In genomic region chr13:54687096-54687495, GRCm38 (mm10) we compare ENCODE assay signal across 9 mouse cellular contexts. TPM values are rescaled to one million over a fixed set of nuclear protein-coding genes. Genes with fewer than 3 reads are reported as not detected.
A peak's percentile ranks its signal among the peaks of the same experiment; 100 is the strongest.
DNase-seq lines count a peak whose midpoint lies in the region; ATAC-seq and TF ChIP-seq lines count a peak whose summit lies in the region.
"Had no signal": no experiment of that assay in that cellular context is flagged by ENCODE, and none has a peak within 500 bp of the region (broad histone marks: within the 10 kb centered on the region; RNA-seq: fewer than 3 reads in every experiment).

No protein-coding gene starts in this region.

- no peak for TF ChIP-seq CTCF in heart, postnatal 0 days (IDR thresholded peaks at IDR 0.05; ENCODE audit: low read depth)
- no peak for TF ChIP-seq CTCF in testis, adult 2 months (IDR thresholded peaks at IDR 0.05; ENCODE audit: control insufficient read depth, insufficient read depth, insufficient replicate concordance, low read depth, low read length)

- H3K4me3 ChIP-seq in forebrain, embryonic 12.5 days (replicated peaks), result peak overlapping the region; percentile 88
- peak overlapping the region; percentile 95 for H3K4me3 ChIP-seq in heart, postnatal 0 days (ENCODE audit: low read depth, low read length)
- peak overlapping the region; percentile 97 for H3K4me3 ChIP-seq in neural tube, embryonic 13.5 days
- peak overlapping the region; percentile 97 for H3K4me3 ChIP-seq in testis, adult 2 months (ENCODE audit: control insufficient read depth, low read depth, low read length)

- peaks cover 25% of the 10 kb centered on the region for H3K36me3 ChIP-seq in forebrain, embryonic 12.5 days (replicated peaks)
- H3K36me3 ChIP-seq in heart, postnatal 0 days (replicated peaks; ENCODE audit: control insufficient read depth, insufficient read depth, low read length), result peaks cover 19% of the 10 kb centered on the region
- peaks cover 31% of the 10 kb centered on the region for H3K36me3 ChIP-seq in neural tube, embryonic 13.5 days
- no peaks in the 10 kb centered on the region; the same call in 1 of the 2 replicates for H3K36me3 ChIP-seq in testis, adult 2 months (ENCODE audit: control insufficient read depth, insufficient read depth, low read length)

- TF ChIP-seq EP300 in heart, postnatal 0 days (IDR thresholded peaks at IDR 0.05; ENCODE audit: low read depth), result no peak; the same call in 1 of the 2 replicates

- H3K9me3 ChIP-seq in forebrain, embryonic 12.5 days, result no peaks in the 10 kb centered on the region
- no peaks in the 10 kb centered on the region for H3K9me3 ChIP-seq in heart, postnatal 0 days (replicated peaks; ENCODE audit: control insufficient read depth, low read length)
- H3K9me3 ChIP-seq in neural tube, embryonic 13.5 days, result no peaks in the 10 kb centered on the region

- WGBS in forebrain, embryonic 12.5 days, result under 1% methylated on average over 35 of the region's 35 CpGs
- WGBS in heart, postnatal 0 days, result under 1% methylated on average over 32 of the region's 35 CpGs
- WGBS in neural tube, embryonic 13.5 days, result under 1% methylated on average over 34 of the region's 35 CpGs

- peak overlapping the region; percentile 92 for H3K4me2 ChIP-seq in forebrain, embryonic 12.5 days
- H3K4me2 ChIP-seq in heart, postnatal 0 days (ENCODE audit: low read depth, low read length), result peak overlapping the region; percentile 76
- peak overlapping the region; percentile 87 for H3K4me2 ChIP-seq in neural tube, embryonic 13.5 days

- no peaks in the 10 kb centered on the region for H3K27me3 ChIP-seq in forebrain, embryonic 12.5 days
- no peaks in the 10 kb centered on the region for H3K27me3 ChIP-seq in heart, postnatal 0 days (ENCODE audit: control insufficient read depth, insufficient read depth, low read length)
- no peaks in the 10 kb centered on the region for H3K27me3 ChIP-seq in neural tube, embryonic 13.5 days
- no peaks in the 10 kb centered on the region for H3K27me3 ChIP-seq in testis, adult 2 months (ENCODE audit: control insufficient read depth, insufficient read depth, low read length)

- peak overlapping the region; percentile 99 for H3K27ac ChIP-seq in forebrain, embryonic 12.5 days
- peak overlapping the region; percentile 97 for H3K27ac ChIP-seq in heart, postnatal 0 days (ENCODE audit: low read depth)
- peak overlapping the region; percentile 99 for H3K27ac ChIP-seq in neural tube, embryonic 13.5 days (replicated peaks)
- H3K27ac ChIP-seq in testis, adult 2 months (ENCODE audit: control insufficient read depth, insufficient read depth, low read depth, low read length), result peak overlapping the region; percentile 92

- peak; percentile 74 for ATAC-seq in forebrain, embryonic 12.5 days (ENCODE audit: low FRiP score)
- ATAC-seq in heart, postnatal 0 days (ENCODE audit: insufficient read depth, low read depth), result peak; percentile 70
- ATAC-seq in neural tube, embryonic 13.5 days (ENCODE audit: low read depth), result peak; percentile 77

- TF ChIP-seq POLR2A in testis, adult 2 months (IDR thresholded peaks at IDR 0.05; ENCODE audit: control insufficient read depth, low read depth, low read length), result no peak; the same call in none of the 2 replicates

- peaks cover 44% of the 10 kb centered on the region for H3K4me1 ChIP-seq in forebrain, embryonic 12.5 days
- peaks cover 34% of the 10 kb centered on the region for H3K4me1 ChIP-seq in heart, postnatal 0 days (ENCODE audit: control insufficient read depth, insufficient read depth)
- H3K4me1 ChIP-seq in neural tube, embryonic 13.5 days (replicated peaks), result peaks cover 63% of the 10 kb centered on the region
- peaks cover 12% of the 10 kb centered on the region for H3K4me1 ChIP-seq in testis, adult 2 months (ENCODE audit: control insufficient read depth, insufficient read depth, low read length)

- peak; percentile 92 for DNase-seq in CD4-positive, CD25-positive, alpha-beta regulatory T cell, adult 2 months (ENCODE audit: low read depth, low spot score)
- peak; percentile 57 to 67 for DNase-seq in adrenal gland, postnatal 4 days (ENCODE audit: low spot score in 2 of 2)
- DNase-seq in heart, postnatal 0 days (ENCODE audit: low spot score), result peak; percentile 60
- DNase-seq in kidney, postnatal 36 days, result peak; percentile 88 to 89
- DNase-seq in lung, adult 18-20 months, result peak; percentile 83 to 84

- peak overlapping the region; percentile 96 for H3K9ac ChIP-seq in forebrain, embryonic 12.5 days
- H3K9ac ChIP-seq in heart, postnatal 0 days (replicated peaks; ENCODE audit: low read depth, low read length), result peak overlapping the region; percentile 87
- peak overlapping the region; percentile 98 for H3K9ac ChIP-seq in neural tube, embryonic 13.5 days

RNA-seq across cellular contexts. Expression of gene Rnf44, which starts 6.6 kb away (rescaled TPM):
- total RNA-seq in adrenal gland, postnatal 4 days (2021), result 100 to 1,000 TPM; 134 to 137 TPM
- 102 and 113 TPM in 2 replicates for polyA plus RNA-seq in forebrain, embryonic 12.5 days (2016; fragmentation: Nextera tagmentation; extraction: Ambion mirVana)
- 40.1 and 55.1 TPM in 2 replicates for total RNA-seq in heart, postnatal 0 days (2014; rRNA removed; ENCODE audit: low replicate concordance)
- polyA plus RNA-seq in heart, postnatal 0 days (2015; fragmentation: Nextera tagmentation; extraction: Ambion mirVana), result 28.3 and 30.8 TPM in 2 replicates
- 84.2 and 92.9 TPM in 2 replicates for polyA plus RNA-seq in neural tube, embryonic 13.5 days (2015; fragmentation: Nextera tagmentation; extraction: Ambion mirVana)
- polyA plus RNA-seq in testis, adult 2 months (2012; rRNA removed), result 418 and 439 TPM in 2 replicates

RNA-seq across cellular contexts. Expression of gene Cdhr2, which starts 14.2 kb away (rescaled TPM):
- 1 to 10 TPM; 2.1 to 5.8 TPM for total RNA-seq in adrenal gland, postnatal 4 days (2021)
- polyA plus RNA-seq in forebrain, embryonic 12.5 days (2016; fragmentation: Nextera tagmentation; extraction: Ambion mirVana), result 0.05 TPM in 1 of 2 replicates, not detected in the other
- total RNA-seq in heart, postnatal 0 days (2014; rRNA removed; ENCODE audit: low replicate concordance), result 0.04 TPM in 1 of 2 replicates, not detected in the other
- polyA plus RNA-seq in heart, postnatal 0 days (2015; fragmentation: Nextera tagmentation; extraction: Ambion mirVana), result not detected in 2 replicates
- 0.06 and 0.07 TPM in 2 replicates for polyA plus RNA-seq in neural tube, embryonic 13.5 days (2015; fragmentation: Nextera tagmentation; extraction: Ambion mirVana)
- 1.1 and 1.5 TPM in 2 replicates for polyA plus RNA-seq in testis, adult 2 months (2012; rRNA removed)
- total RNA-seq: gastrocnemius, adult 8-10 months had no signal

Comparison
In these comparisons a context has a peak if more than half of its experiments do, and no peak if none do; other contexts are left out.
1. Peak in every context shown above with its lines: DNase-seq, ATAC-seq, H3K4me3 ChIP-seq and H3K27ac ChIP-seq.